Mouse (Mus musculus): ENCODE data around the gene Trim16.

DNA sequence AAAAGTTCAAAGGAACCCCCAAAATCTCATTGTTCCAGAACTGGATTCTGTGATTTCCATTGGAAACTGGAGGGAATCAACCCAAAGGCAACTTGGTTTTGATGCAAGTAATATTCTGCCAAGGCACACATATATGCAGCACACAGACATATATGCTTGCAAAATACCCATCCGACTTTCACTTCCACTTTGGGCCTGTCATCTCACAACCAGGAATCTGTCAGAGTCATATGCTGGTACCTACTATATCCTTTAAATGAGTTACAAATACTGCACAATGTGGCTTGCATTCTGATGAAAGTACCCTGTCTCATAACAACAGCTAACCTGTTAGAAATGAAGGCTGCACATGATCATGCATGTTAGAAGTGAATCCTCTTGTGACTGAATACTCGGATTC, 12.1 kb upstream of the Trim16 start:
- no peak for TF ChIP-seq GATA1 (IDR thresholded peaks at IDR 0.05; ENCODE audit: borderline replicate concordance, low read length)
- TF ChIP-seq FLI1 (IDR thresholded peaks at IDR 0.05; ENCODE audit: low read length) = no peak
